Mouse (Mus musculus): ENCODE measurements around the gene Tox4. TPM values are rescaled to one million over a fixed set of nuclear protein-coding genes. Genes with fewer than 3 reads are reported as not detected.

Gene Tox4
- polyA plus RNA-seq, 1 experiment from 2014 or later: 54.2 TPM

GRCm38 (mm10) chr14:52315283-52315780, 36.4 kb downstream of the Tox4 start:
- H3K9me3 ChIP-seq: no peaks in the 10 kb centered on the region
- 10% methylated on average over 17 of the region's 17 CpGs for WGBS

DNA sequence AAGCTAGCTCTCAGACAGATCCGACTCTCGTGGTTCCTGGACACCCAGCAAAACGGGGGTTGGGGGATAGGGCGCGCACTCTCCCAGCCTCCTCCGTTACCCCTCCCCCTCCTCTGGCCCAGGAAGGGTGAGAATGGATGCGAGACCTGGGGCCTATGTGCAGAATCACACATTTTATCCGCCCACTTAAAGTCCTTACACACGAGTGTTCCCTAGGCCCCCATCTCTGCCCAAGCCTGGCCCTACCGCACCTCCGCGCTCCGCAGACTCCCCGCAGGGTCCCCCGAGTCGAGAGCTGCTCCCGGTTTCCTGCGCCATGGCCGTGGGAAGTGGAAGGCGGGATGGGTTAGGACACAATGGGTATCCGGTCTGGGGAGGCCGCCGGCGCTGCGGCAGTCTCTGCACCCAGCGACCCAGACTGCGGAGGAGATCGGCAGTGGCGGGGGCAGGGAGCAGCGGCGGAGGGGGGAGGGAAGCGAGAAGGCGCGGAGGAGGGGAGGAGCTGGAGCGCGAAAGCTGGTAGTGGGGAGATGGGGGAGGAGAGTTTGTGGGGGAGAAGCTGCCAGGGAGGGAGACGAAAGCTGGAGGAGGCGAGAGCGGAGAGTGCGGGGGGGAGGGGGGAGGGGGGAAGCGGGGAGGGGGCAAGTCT, 37.0 kb downstream of the Tox4 start:
- H3K9me3 ChIP-seq: no peaks in the 10 kb centered on the region
- peak; percentile 88 for ATAC-seq (ENCODE audit: low FRiP score, low read depth)
- peak overlapping the region; percentile 82 for H3K4me2 ChIP-seq (replicated peaks)
- peaks cover 51% of the 10 kb centered on the region for H3K36me3 ChIP-seq
- peak overlapping the region; percentile 96 for H3K9ac ChIP-seq (replicated peaks)
- under 1% methylated on average over 29 of the region's 41 CpGs for WGBS
- peak overlapping the region; percentile 95 for H3K27ac ChIP-seq (replicated peaks)
- H3K4me1 ChIP-seq: peaks cover 54% of the 10 kb centered on the region
- H3K4me3 ChIP-seq: peak overlapping the region; percentile 79
- no peaks in the 10 kb centered on the region for H3K27me3 ChIP-seq

More at GRCm38 (mm10) chr14:52315283-52315780, 36.4 kb downstream of the Tox4 start:
- peaks cover 54% of the 10 kb centered on the region for H3K4me1 ChIP-seq
- H3K27ac ChIP-seq (replicated peaks): peak overlapping the region; percentile 95
- peak overlapping the region; percentile 79 for H3K4me3 ChIP-seq
- peaks cover 56% of the 10 kb centered on the region for H3K36me3 ChIP-seq
- H3K9ac ChIP-seq (replicated peaks): peak overlapping the region; percentile 96
- no peaks in the 10 kb centered on the region for H3K27me3 ChIP-seq
- peak overlapping the region; percentile 82 for H3K4me2 ChIP-seq (replicated peaks)
- ATAC-seq (ENCODE audit: low FRiP score, low read depth): peak; percentile 7

GRCm38 (mm10) chr14:52316441-52317225, 37.7 kb downstream of the Tox4 start:
- peak; percentile 83 for ATAC-seq (ENCODE audit: low FRiP score, low read depth)
- WGBS: 2% methylated on average over 16 of the region's 16 CpGs

DNA sequence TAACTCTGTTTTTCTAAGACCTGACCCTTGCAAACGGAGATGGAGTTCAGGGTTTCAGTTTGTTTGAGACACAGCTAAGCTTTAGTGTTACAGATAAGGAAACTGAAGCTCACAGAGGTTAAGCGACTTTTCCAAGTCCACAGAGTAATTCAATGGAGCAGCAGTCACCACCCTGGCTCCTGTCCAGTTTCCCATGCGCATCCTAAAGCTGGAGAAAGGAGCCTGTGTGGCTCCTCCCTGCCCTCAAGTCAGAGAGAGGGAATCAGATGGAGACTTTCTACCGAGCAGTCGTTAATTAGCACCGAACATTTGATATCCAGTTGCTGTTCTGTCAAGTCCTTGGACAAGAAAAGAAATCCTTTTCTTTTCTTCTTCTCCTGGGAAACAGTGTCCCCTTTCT, 40.4 kb downstream of the Tox4 start:
- Histone ChIP-seq H3K4me1 (peaks cover 26% of the 10 kb centered on the region), H3K4me3 (no peak overlapping the region), H3K9me3 (no peaks in the 10 kb centered on the region), H3K27ac (replicated peaks) (no peak overlapping the region), H3K4me2 (replicated peaks) (no peak overlapping the region), H3K27me3 (no peaks in the 10 kb centered on the region), H3K36me3 (peaks cover 16% of the 10 kb centered on the region), H3K9ac (replicated peaks) (no peak overlapping the region)
- no peak for ATAC-seq (ENCODE audit: low FRiP score, low read depth)
- WGBS: 85% methylated on average over 6 of the region's 6 CpGs

More at GRCm38 (mm10) chr14:52316441-52317225, 37.7 kb downstream of the Tox4 start:
- Histone ChIP-seq H3K4me3 (peak overlapping the region; percentile 79), H3K9me3 (no peaks in the 10 kb centered on the region), H3K9ac (replicated peaks) (peak overlapping the region; percentile 96), H3K36me3 (peaks cover 43% of the 10 kb centered on the region), H3K4me1 (peaks cover 53% of the 10 kb centered on the region), H3K27me3 (no peaks in the 10 kb centered on the region), H3K27ac (replicated peaks) (peak overlapping the region; percentile 95), H3K4me2 (replicated peaks) (peak overlapping the region; percentile 82)

GRCm38 (mm10) chr14:52325890-52326289, 46.9 kb downstream of the Tox4 start:
- Histone ChIP-seq H3K27me3 (no peaks in the 10 kb centered on the region), H3K27ac (replicated peaks) (peak overlapping the region; percentile 93), H3K36me3 (no peaks in the 10 kb centered on the region), H3K9me3 (no peaks in the 10 kb centered on the region), H3K4me3 (peak overlapping the region; percentile 69), H3K4me1 (peaks cover 38% of the 10 kb centered on the region), H3K9ac (replicated peaks) (peak overlapping the region; percentile 48), H3K4me2 (replicated peaks) (peak overlapping the region; percentile 79)
- WGBS: 4% methylated on average over 4 of the region's 4 CpGs
- 0 out of 2 replicates have a peak, but pooled peaks have one; percentile 16 for ATAC-seq (ENCODE audit: low FRiP score, low read depth)

- Histone ChIP-seq H3K27ac (replicated peaks) (peak overlapping the region; percentile 93), H3K4me2 (replicated peaks) (peak overlapping the region; percentile 79), H3K9me3 (no peaks in the 10 kb centered on the region), H3K4me1 (peaks cover 53% of the 10 kb centered on the region), H3K27me3 (no peaks in the 10 kb centered on the region), H3K9ac (replicated peaks) (peak overlapping the region; percentile 80), H3K36me3 (no peaks in the 10 kb centered on the region), H3K4me3 (peak overlapping the region; percentile 69)
- under 1% methylated on average over 14 of the region's 14 CpGs for WGBS
- peak; percentile 69 for ATAC-seq (ENCODE audit: low FRiP score, low read depth)
These were observed 48.5 kb downstream of the Tox4 start for GRCm38 (mm10) chr14:52327375-52327901.

DNA sequence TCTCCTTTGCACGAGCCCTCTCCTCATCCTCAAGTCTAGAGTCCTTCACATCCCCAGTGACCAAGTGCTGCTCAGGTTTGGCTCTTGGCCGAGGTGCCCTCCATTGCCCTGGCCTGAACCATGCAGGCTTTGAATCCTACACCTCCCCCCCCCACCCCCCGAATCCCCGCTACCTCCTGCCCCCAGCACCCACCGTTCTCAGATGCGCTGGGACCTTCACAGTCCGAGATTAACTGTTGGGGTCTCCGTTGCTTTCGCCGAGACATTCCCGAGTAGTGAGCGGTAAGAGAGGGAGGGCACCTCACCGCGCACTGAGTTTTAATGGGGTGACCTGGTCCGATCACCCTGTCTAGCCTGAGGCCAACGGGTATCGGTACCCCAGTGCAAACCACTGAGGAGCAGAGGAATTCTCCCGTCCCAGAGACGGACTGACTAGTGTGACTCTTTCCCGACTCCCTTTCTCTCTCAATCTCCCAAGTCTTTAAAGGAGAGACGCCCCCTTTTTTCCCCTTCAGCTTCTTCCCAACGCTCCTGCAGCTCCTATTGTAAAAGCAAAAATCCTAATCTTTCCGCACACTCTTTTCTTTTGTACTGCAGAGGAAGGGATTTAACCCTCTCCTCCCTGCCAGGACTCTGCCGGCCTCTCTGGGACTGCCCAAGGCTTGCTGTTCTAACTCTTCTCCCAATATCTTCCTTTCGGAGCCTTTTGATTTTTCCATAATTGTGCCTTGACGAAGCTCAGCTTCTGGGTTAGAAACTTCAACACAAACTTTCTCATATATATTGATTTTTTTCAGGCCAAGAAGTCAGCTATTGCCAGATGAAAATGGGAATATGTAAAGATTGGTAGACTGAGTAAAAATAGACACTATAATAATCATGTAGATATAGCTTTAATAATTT, 49.2 kb downstream of the Tox4 start, which contains the start of gene Sall2:
Gene Sall2 (minus strand): TSS at position 853 of the 903 bp plus-strand sequence.
- H3K9ac ChIP-seq (replicated peaks): peak within 1 kb of the TSS; percentile 80
- peak within 1 kb of the TSS; percentile 93 for H3K27ac ChIP-seq (replicated peaks)
- H3K4me3 ChIP-seq: peak within 1 kb of the TSS; percentile 69
- H3K4me2 ChIP-seq (replicated peaks): peak within 1 kb of the TSS; percentile 79
- WGBS: under 1% methylated on average over 26 of the region's 26 CpGs
- ATAC-seq (ENCODE audit: low FRiP score, low read depth): peak; percentile 62
- H3K9me3 ChIP-seq: no peaks in the 10 kb centered on the region
- no peaks in the 10 kb centered on the region for H3K36me3 ChIP-seq
- no peaks in the 10 kb centered on the region for H3K27me3 ChIP-seq
- H3K4me1 ChIP-seq: peaks cover 55% of the 10 kb centered on the region

DNA sequence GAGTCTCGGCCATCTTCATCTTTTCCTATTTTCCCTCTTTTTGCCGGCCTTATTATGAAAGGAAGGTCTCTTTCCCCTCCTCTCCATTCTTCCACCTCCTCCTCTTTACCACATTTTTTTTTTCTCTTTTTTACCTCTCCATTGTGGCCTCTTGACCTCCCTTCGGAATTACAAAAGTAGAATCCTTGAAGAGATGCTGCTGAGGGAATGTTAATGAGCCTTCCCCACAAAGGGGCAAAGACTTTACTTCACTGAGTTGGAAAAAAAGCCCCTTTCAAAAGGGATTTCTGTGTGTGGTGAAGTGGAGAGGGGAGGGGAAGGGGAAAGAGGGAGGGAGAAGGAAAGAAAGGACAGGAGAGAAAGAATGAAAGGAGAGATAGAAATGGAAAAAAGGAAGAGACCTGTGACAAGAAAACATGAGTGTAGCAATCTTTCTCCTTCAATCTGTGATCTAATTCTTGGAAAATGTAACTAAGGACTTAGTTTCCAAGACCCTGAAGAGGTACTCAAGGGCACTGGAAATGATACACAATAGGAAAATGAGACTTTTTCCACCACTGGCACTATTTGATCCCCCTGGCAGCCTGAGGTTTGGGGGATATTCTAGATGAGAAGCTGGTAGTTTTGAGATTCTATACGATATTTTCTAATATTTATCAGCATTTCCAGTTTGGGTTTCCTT, 52.3 kb downstream of the Tox4 start:
- Histone ChIP-seq H3K4me1 (peaks cover 42% of the 10 kb centered on the region), H3K4me3 (no peak overlapping the region), H3K9me3 (no peaks in the 10 kb centered on the region), H3K27ac (replicated peaks) (peak overlapping the region; percentile 84), H3K9ac (replicated peaks) (no peak overlapping the region), H3K4me2 (replicated peaks) (peak overlapping the region; percentile 31), H3K36me3 (no peaks in the 10 kb centered on the region), H3K27me3 (no peaks in the 10 kb centered on the region)
- WGBS: 6% methylated on average over 4 of the region's 4 CpGs
- ATAC-seq (ENCODE audit: low FRiP score, low read depth): no peak

- Histone ChIP-seq H3K9ac (replicated peaks) (no peak overlapping the region), H3K4me1 (peaks cover 35% of the 10 kb centered on the region), H3K27me3 (no peaks in the 10 kb centered on the region), H3K4me2 (replicated peaks) (no peak overlapping the region), H3K27ac (replicated peaks) (peak overlapping the region; percentile 84), H3K9me3 (no peaks in the 10 kb centered on the region), H3K36me3 (no peaks in the 10 kb centered on the region), H3K4me3 (no peak overlapping the region)
- ATAC-seq (ENCODE audit: low FRiP score, low read depth): no peak
- 40% methylated on average over 1 of the region's 3 CpGs for WGBS
These were observed 53.2 kb downstream of the Tox4 start for GRCm38 (mm10) chr14:52332171-52332570.

- H3K4me3 ChIP-seq: peak overlapping the region; percentile 21; the same call in 1 of the 2 replicates
- no peaks in the 10 kb centered on the region for H3K36me3 ChIP-seq
- H3K27ac ChIP-seq (replicated peaks): no peak overlapping the region
- 35% methylated on average over 21 of the region's 21 CpGs for WGBS
- 0 out of 2 replicates have a peak overlapping the region, but pooled peaks have one; percentile 34 for H3K9ac ChIP-seq (replicated peaks)
- H3K9me3 ChIP-seq: no peaks in the 10 kb centered on the region
- peak overlapping the region; percentile 46 for H3K4me2 ChIP-seq (replicated peaks)
- peak; percentile 57 for ATAC-seq (ENCODE audit: low FRiP score, low read depth)
- H3K4me1 ChIP-seq: no peaks in the 10 kb centered on the region
- no peaks in the 10 kb centered on the region for H3K27me3 ChIP-seq
These were observed 60.0 kb downstream of the Tox4 start for GRCm38 (mm10) chr14:52338751-52339511.
